Mouse (Mus musculus) G1E (cell line): Measurements from ENCODE around the gene Notch2. TPM values are rescaled to one million over a fixed set of nuclear protein-coding genes. Genes with fewer than 3 reads are reported as not detected.

ENCODE experiments used
- ATAC-seq: 2 replicates; pipeline ENCODE4 v1.8.0; 2016; ENCODE audit warnings: mild to moderate bottlenecking; ENCODE audit not compliant: insufficient number of reproducible peaks, poor library complexity, low FRiP score, severe bottlenecking; ENCODE audit errors: extremely low read depth
- DNase-seq: peaks from one replicate; pipeline ENCODE4 v3.0.0; 2012; ENCODE audit warnings: low spot score
- H3K27me3 ChIP-seq: 2 replicates; pipeline ENCODE4 v1.6.1; 2012; ENCODE audit warnings: mild to moderate bottlenecking, low read length, inconsistent platforms; ENCODE audit not compliant: insufficient read depth
- H3K36me3 ChIP-seq: replicated peaks from 2 replicates; pipeline ENCODE3; 2012; ENCODE audit warnings: mild to moderate bottlenecking, inconsistent platforms
- H3K4me1 ChIP-seq: 2 replicates; pipeline ENCODE4 v1.6.1; 2012; ENCODE audit warnings: low read depth, low read length, inconsistent platforms, mixed read lengths; ENCODE audit not compliant: insufficient read depth
- H3K4me3 ChIP-seq: 2 replicates; pipeline ENCODE4 v1.5.1; 2012; ENCODE audit warnings: low read depth, mild to moderate bottlenecking, inconsistent platforms, low read length, moderate library complexity, mixed read lengths
- H3K9me3 ChIP-seq: replicated peaks from 2 replicates; pipeline ENCODE4 v1.6.1; 2012; ENCODE audit warnings: inconsistent platforms
- CTCF ChIP-seq: IDR thresholded peaks from 2 replicates; pipeline ENCODE4 v1.5.1; 2012; ENCODE audit warnings: low read depth, low read length, inconsistent platforms, mixed read lengths
- GATA1 ChIP-seq: IDR thresholded peaks from 2 replicates; pipeline ENCODE4 v1.6.1; 2012; ENCODE audit warnings: borderline replicate concordance, low read length, inconsistent platforms, mixed read lengths
- GATA2 ChIP-seq: IDR thresholded peaks from 2 replicates; pipeline ENCODE4 v1.6.1; 2012; ENCODE audit warnings: low read depth, low read length, inconsistent platforms, borderline replicate concordance
- POLR2AphosphoS5 ChIP-seq: IDR thresholded peaks from 2 replicates; pipeline ENCODE4 v1.6.1; 2012; ENCODE audit warnings: low read depth, low read length, inconsistent platforms; ENCODE audit not compliant: insufficient replicate concordance
- TAL1 ChIP-seq: conservative IDR thresholded peaks from 2 replicates; pipeline ENCODE4 v1.6.1; 2012; ENCODE audit warnings: low read depth, low read length, inconsistent platforms, mixed read lengths
- polyA plus RNA-seq: library from polyadenylated mRNA; stranded (reverse); fragments of >175 nt; gene quantifications from 2 replicates; pipeline ENCODE4 v1.2.3, GENCODE M21; 2012
- total RNA-seq, 2 experiments: library from RNA; stranded (forward) in 1 of 2; stranded (reverse) in 1 of 2; fragments of 200-1000 nt in 1 of 2; fragments of >200 nt in 1 of 2; fragmentation: Nextera tagmentation in 1 of 2; gene quantifications; 2 replicates each; pipeline ENCODE4 v1.2.3; 2014 to 2017

Notch2 gene
- total and polyA plus RNA-seq, 3 experiments: under 0.01 TPM; not detected in 2

DNA sequence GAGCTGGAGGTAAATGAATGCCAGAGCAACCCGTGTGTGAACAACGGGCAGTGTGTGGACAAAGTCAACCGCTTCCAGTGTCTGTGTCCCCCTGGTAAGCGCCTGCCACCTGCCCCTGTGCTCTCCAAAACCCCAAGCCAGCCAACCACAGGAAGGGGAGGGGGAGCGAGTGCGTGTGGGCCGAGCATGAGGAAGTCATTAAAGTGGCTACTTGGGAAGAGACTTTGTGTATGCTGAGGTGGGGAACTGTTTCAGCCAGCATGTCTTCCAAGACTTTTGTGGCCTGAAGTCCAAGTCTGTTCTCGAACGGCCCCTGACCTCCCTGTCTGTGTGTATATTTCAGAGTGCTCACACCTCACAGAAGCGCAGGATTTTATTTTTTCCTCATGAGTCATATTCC, 88.2 kb downstream of the Notch2 start:
- Histone ChIP-seq H3K9me3 (peaks cover 90% of the 10 kb centered on the region), H3K27me3 (no peaks in the 10 kb centered on the region), H3K4me1 (no peaks in the 10 kb centered on the region), H3K4me3 (no peak overlapping the region), H3K36me3 (no peaks in the 10 kb centered on the region)
- ATAC-seq (no peak), DNase-seq (no peak)
- TF ChIP-seq GATA2 (no peak), POLR2AphosphoS5 (no peak), TAL1 (no peak), GATA1 (no peak), CTCF (no peak)

DNA sequence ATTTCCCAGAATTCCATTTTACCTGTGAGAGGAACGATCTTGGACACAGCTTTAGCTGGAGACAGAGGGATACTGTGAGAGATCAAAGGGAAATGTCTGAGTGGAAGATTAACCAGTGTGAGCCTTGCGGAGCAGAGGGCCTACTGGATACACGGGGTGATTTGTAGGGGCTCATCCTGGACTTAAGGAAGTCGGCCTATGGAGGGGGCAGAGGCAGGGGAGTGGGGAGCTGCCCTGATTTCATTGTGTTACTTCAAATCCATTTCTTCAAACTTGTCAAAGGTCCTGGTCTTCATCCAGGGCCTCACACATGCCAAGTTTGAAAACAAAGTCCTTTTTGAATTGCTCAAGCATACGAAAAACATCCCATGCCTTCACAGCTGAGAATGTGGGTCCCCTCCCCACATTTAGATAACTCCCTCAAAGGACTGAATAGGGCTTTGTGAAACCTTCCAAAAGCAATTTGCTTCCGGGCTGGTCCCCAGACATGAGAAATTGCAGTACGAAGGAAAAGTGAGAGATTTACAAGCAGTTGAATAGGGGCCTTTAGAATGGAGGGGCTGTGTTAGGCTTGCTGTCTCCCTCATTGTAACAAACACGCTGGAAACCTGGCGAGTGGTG, 91.6 kb downstream of the Notch2 start:
- H3K27me3 ChIP-seq: no peaks in the 10 kb centered on the region
- H3K36me3 ChIP-seq: no peaks in the 10 kb centered on the region
- TF ChIP-seq CTCF (no peak), POLR2AphosphoS5 (no peak), TAL1 (no peak), GATA2 (no peak), GATA1 (no peak)
- peaks cover 85% of the 10 kb centered on the region for H3K9me3 ChIP-seq
- ATAC-seq (no peak), DNase-seq (no peak)
- H3K4me1 ChIP-seq: no peaks in the 10 kb centered on the region
- H3K4me3 ChIP-seq: no peak overlapping the region

DNA sequence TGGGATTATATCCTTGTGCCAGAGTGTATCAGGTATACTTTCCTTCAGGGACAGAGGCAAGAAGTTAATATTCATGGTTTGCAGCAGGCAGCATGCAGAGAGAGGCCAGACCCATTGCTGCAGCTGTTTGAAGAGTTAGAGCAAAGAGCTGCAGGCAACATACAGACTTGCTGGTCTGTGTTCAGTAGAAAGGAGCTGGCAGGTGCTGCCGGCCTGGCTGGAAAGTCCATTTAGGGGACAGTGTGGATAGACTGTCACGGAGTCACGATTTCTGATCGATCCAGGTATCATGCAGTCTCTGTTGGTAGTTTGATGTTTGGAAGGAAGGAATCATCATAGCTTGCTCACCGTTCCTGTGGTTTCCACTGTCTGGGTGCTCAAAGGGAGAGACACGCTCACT, 92.2 kb downstream of the Notch2 start:
- no peaks in the 10 kb centered on the region for H3K36me3 ChIP-seq
- no peaks in the 10 kb centered on the region for H3K27me3 ChIP-seq
- no peaks in the 10 kb centered on the region for H3K4me1 ChIP-seq
- peaks cover 80% of the 10 kb centered on the region for H3K9me3 ChIP-seq
- DNase-seq: no peak
- ATAC-seq: no peak
- no peak overlapping the region for H3K4me3 ChIP-seq
- TF ChIP-seq GATA1 (no peak), GATA2 (no peak), POLR2AphosphoS5 (no peak), CTCF (no peak), TAL1 (no peak)

DNA sequence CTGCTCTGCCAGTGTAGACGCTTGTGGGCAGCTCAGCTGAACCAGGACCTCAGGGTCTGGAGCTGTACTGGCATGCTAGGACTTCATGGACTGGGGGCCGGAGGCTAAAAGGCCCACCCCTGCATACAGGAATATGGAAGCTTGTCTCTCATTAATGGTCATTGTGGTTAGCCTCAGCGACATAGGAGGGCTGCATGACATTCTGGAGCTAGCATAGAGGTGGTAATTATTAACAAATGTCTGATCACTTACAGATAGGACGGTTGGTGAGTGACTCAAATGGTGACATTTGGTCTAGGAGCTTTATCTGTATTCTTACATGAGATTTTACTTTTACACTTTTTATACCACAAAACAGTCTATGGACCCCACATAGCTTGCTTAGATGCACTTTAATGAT, 92.8 kb downstream of the Notch2 start:
- DNase-seq: no peak
- Histone ChIP-seq H3K36me3 (no peaks in the 10 kb centered on the region), H3K4me1 (no peaks in the 10 kb centered on the region), H3K9me3 (peaks cover 76% of the 10 kb centered on the region), H3K4me3 (no peak overlapping the region), H3K27me3 (no peaks in the 10 kb centered on the region)
- TF ChIP-seq GATA2: no peak
- TF ChIP-seq TAL1: no peak
- TF ChIP-seq POLR2AphosphoS5: no peak
- TF ChIP-seq GATA1: no peak
- TF ChIP-seq CTCF: no peak
- ATAC-seq: no peak

DNA sequence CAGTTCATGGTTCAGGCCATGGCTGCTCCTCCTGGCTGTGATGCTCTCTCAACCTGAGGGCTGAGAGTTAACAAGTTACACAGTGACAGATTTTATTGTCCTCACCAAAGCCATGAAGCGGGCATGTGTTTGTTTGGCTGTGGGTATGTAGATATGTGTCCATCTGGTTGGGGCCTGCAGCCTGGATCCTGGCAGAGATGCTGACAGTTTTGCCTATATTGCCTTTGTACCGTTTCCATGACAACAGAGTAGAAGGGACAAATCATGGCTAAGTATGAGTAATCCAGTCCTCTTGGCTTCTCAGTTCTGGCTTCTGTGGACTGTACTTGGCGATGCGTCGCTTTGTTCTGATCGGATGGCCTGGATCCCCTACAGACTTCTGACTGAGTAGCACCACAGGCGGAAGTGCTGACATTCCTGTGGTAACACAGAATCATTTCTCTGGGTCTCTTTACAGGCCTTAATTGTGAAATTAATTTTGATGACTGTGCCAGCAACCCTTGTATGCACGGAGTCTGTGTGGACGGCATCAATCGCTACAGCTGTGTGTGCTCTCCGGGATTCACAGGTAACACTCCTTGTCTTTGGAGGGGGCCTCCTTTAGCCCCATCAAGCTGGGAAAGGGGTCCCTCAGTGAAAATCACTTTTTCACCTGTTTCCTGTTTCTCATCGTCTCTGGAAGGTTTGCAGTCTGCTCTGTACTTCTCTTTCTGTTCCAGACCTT, 93.4 kb downstream of the Notch2 start:
- H3K4me3 ChIP-seq: no peak overlapping the region
- no peaks in the 10 kb centered on the region for H3K27me3 ChIP-seq
- DNase-seq (no peak), ATAC-seq (no peak)
- H3K36me3 ChIP-seq: no peaks in the 10 kb centered on the region
- TF ChIP-seq CTCF: no peak
- no peak for TF ChIP-seq POLR2AphosphoS5
- TF ChIP-seq GATA1: no peak
- no peak for TF ChIP-seq TAL1
- H3K4me1 ChIP-seq: no peaks in the 10 kb centered on the region
- peaks cover 76% of the 10 kb centered on the region for H3K9me3 ChIP-seq

GRCm38 (mm10) chr3:98108416-98108815, 95.1 kb downstream of the Notch2 start:
- ATAC-seq: no peak
- DNase-seq: no peak
- peaks cover 73% of the 10 kb centered on the region for H3K9me3 ChIP-seq
- no peaks in the 10 kb centered on the region for H3K4me1 ChIP-seq
- no peaks in the 10 kb centered on the region for H3K36me3 ChIP-seq
- no peak for TF ChIP-seq GATA1
- no peak for TF ChIP-seq GATA2
- no peak for TF ChIP-seq CTCF
- TF ChIP-seq TAL1: no peak
- no peak for TF ChIP-seq POLR2AphosphoS5
- H3K4me3 ChIP-seq: no peak overlapping the region
- no peaks in the 10 kb centered on the region for H3K27me3 ChIP-seq

DNA sequence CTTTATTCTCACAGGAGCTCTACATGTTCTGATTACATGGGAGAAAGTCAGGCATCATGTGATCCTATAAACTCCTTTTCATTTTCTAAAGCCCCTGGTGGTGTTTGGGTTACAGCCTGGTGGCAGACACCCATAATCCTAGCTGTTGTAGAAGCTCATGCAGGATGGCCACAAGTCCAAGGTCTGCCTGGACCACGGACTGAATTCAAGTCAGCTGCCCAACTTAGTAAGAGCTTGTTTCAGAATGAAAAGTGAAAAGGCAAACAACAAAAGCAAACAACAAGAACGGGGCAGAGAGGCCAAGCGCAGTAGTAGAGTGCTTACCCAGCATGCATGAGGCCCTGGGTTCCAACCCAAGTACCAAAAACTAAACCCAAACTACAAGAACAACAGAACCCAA, 95.5 kb downstream of the Notch2 start:
- DNase-seq: no peak
- ATAC-seq: no peak
- H3K36me3 ChIP-seq: no peaks in the 10 kb centered on the region

More for the DNA sequence above, 95.5 kb downstream of the Notch2 start:
- H3K9me3 ChIP-seq: peaks cover 71% of the 10 kb centered on the region
- H3K4me3 ChIP-seq: no peak overlapping the region
- TF ChIP-seq GATA2 (no peak), GATA1 (no peak), POLR2AphosphoS5 (no peak), CTCF (no peak), TAL1 (no peak)
- H3K4me1 ChIP-seq: no peaks in the 10 kb centered on the region
- no peaks in the 10 kb centered on the region for H3K27me3 ChIP-seq
